Mouse (Mus musculus) mammary gland, adult 2 months (tissue): ENCODE measurements around the gene Rcan2. TPM values are rescaled to one million over a fixed set of nuclear protein-coding genes. Genes with fewer than 3 reads are reported as not detected.

ENCODE experiments used
- polyA plus RNA-seq: library from polyadenylated mRNA; depleted of rRNA; stranded (reverse); fragments of >200 nt; gene quantifications from 2 replicates; pipeline ENCODE4 v1.2.3, GENCODE M21; 2012; ENCODE audit warnings: low replicate concordance; rRNA removed

Rcan2 gene
- 2.6 and 12.1 TPM in 2 replicates for polyA plus RNA-seq

GRCm38 (mm10) chr17:43801077-43801476, at the start of gene Rcan2:
Gene Rcan2, plus strand, starts transcription at chr17:43801351.

GRCm38 (mm10) chr17:44078631-44079350, 277.6 kb downstream of the Rcan2 start, which contains the start of gene Enpp5:
Gene Enpp5, plus strand, starts transcription at chr17:44078813.

Other genes with a start within 250 kb of the Rcan2 start
- gene Pla2g7, start 233.3 kb upstream of the Rcan2 start, polyA plus RNA-seq: 18.1 and 26.8 TPM in 2 replicates
- 0.04 TPM in 2 replicates for gene Tdrd6, start 171.1 kb upstream of the Rcan2 start, polyA plus RNA-seq
- gene Slc25a27, start 134.1 kb upstream of the Rcan2 start, polyA plus RNA-seq: 3.7 and 5.2 TPM in 2 replicates
- gene Cyp39a1, start 133.9 kb upstream of the Rcan2 start, polyA plus RNA-seq: 1.2 and 4.0 TPM in 2 replicates